Mouse (Mus musculus): ENCODE measurements around the gene Lhx1. TPM values are rescaled to one million over a fixed set of nuclear protein-coding genes. Genes with fewer than 3 reads are reported as not detected.

Gene Lhx1
- total RNA-seq, 1 experiment: 0.09 TPM

- no peak for DNase-seq (ENCODE audit: low read depth, low spot score)
- no peak overlapping the region for H3K27ac ChIP-seq (ENCODE audit: insufficient read depth, low read depth, low read length, poor library complexity, severe bottlenecking)
- in situ Hi-C loops (cut with MboI; ENCODE audit: low sequenced_read_pairs in 2 of 2, unreplicated experiment in 2 of 2): no loop called here
- no peak overlapping the region for H3K4me3 ChIP-seq (ENCODE audit: insufficient read depth in 1 of 2, low read depth in 1 of 2, low read length in 2 of 2, poor library complexity in 1 of 2, severe bottlenecking in 1 of 2)
- no peaks in the 10 kb centered on the region for H3K9me3 ChIP-seq (ENCODE audit: control insufficient read depth, insufficient read depth, low read depth, low read length)
- H3K4me1 ChIP-seq (ENCODE audit: control insufficient read depth in 2 of 2, insufficient read depth in 2 of 2, low read length in 2 of 2, poor library complexity in 1 of 2): no peaks in the 10 kb centered on the region
- no peak overlapping the region for H3K9ac ChIP-seq (ENCODE audit: insufficient read depth, low read depth, low read length, poor library complexity, severe bottlenecking)
- peaks cover under 1% of the 10 kb centered on the region; the same call in 1 of the 2 replicates for H3K36me3 ChIP-seq (ENCODE audit: control insufficient read depth, insufficient read depth, low read length, poor library complexity, severe bottlenecking)
- TF ChIP-seq HCFC1 (IDR thresholded peaks at IDR 0.05; ENCODE audit: borderline replicate concordance, insufficient read depth, low read length): no peak
- no peak for TF ChIP-seq ZNF384 (IDR thresholded peaks at IDR 0.05; ENCODE audit: low read depth, low read length)
- TF ChIP-seq ZC3H11A (IDR thresholded peaks at IDR 0.05; ENCODE audit: borderline replicate concordance, low read depth, low read length): no peak
- TF ChIP-seq CHD2 (IDR thresholded peaks at IDR 0.05; ENCODE audit: low read depth, low read length): no peak
Measured at GRCm38 (mm10) chr11:84475991-84476390, 49.3 kb downstream of the Lhx1 start.

DNA sequence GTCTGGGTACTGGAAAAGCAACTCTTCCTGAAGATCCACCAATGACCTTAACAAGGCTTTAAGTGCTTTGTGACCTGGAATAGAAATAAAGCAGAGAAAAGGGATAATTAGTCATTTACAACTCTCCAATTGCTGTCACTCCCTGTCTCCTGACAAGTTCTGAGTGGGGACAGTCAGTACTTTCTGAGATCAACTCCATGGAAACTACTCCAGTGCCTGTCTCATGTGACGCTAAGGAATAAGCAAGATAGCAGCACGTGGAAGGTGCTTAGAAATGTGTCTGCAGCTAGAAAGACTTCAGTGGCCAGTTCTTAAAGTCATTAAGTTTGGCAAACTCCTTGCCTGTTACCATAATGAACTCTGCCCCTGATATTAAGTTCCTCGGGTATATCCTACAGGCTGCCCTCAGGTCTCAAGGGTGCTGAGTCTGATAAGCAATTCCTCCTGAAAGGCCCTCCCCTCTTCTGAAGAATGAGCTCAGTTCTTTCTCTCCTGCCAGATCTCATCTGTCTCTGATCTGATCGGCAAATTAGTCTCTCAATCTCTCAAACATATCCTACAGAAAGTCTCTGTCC, 52.2 kb downstream of the Lhx1 start:
- Histone ChIP-seq H3K4me1 (ENCODE audit: control insufficient read depth in 2 of 2, insufficient read depth in 2 of 2, low read length in 2 of 2, poor library complexity in 1 of 2) (no peaks in the 10 kb centered on the region), H3K9me3 (ENCODE audit: control insufficient read depth, insufficient read depth, low read depth, low read length) (no peaks in the 10 kb centered on the region), H3K36me3 (ENCODE audit: control insufficient read depth, insufficient read depth, low read length, poor library complexity, severe bottlenecking) (peaks cover 9% of the 10 kb centered on the region), H3K9ac (ENCODE audit: insufficient read depth, low read depth, low read length, poor library complexity, severe bottlenecking) (no peak overlapping the region), H3K4me3 (ENCODE audit: insufficient read depth in 1 of 2, low read depth in 1 of 2, low read length in 2 of 2, poor library complexity in 1 of 2, severe bottlenecking in 1 of 2) (no peak overlapping the region), H3K27ac (ENCODE audit: insufficient read depth, low read depth, low read length, poor library complexity, severe bottlenecking) (no peak overlapping the region)
- in situ Hi-C loops (cut with MboI; ENCODE audit: low sequenced_read_pairs in 2 of 2, unreplicated experiment in 2 of 2): no loop called here
- no peak for TF ChIP-seq HCFC1 (IDR thresholded peaks at IDR 0.05; ENCODE audit: borderline replicate concordance, insufficient read depth, low read length)
- TF ChIP-seq ZNF384 (IDR thresholded peaks at IDR 0.05; ENCODE audit: low read depth, low read length): no peak
- TF ChIP-seq ZC3H11A (IDR thresholded peaks at IDR 0.05; ENCODE audit: borderline replicate concordance, low read depth, low read length): no peak
- TF ChIP-seq CHD2 (IDR thresholded peaks at IDR 0.05; ENCODE audit: low read depth, low read length): no peak
- no peak for TF ChIP-seq MAFK (IDR thresholded peaks at IDR 0.05; ENCODE audit: insufficient read depth, low read depth, low read length)
- DNase-seq (ENCODE audit: low read depth, low spot score): no peak

Other genes with a start within 250 kb of the Lhx1 start
- gene Aatf, start 12.0 kb downstream of the Lhx1 start, total RNA-seq (2012; rRNA removed): 39.5 and 55.5 TPM in 2 replicates